Mouse (Mus musculus): Measurements from ENCODE around the gene Stk40.
"Not testable (repeated sequence)": the region's sequence is repeated elsewhere in the genome, so short reads cannot be mapped to it uniquely, and the experiment has no call there.

Stk40 gene

DNA sequence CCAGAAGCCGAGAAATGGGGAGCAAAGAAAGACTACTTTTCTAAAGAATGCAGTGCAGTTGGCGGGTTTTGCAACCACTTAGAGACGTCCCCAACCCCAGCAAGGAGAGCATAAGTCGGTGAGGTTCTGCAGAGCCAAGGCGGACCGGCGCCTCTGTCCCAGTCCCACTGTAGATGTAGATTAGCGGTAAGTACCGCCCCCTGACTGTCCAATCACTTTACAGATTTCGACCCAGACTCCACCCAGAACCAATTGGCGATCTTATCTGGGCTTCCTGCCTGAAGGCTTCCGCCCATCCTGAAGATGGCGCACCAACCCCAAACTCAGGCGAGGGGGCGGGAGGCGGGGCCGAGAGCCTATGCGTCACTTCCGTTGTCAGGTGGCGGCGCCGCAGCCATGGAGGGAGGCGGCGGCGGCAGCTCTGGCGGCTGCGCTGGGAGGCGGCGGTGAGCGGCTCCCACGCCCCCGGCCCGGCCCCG lies at the start of gene Stk40:
Stk40 (plus strand) TSS at position 368 of the 479 bp plus-strand sequence.
- in situ Hi-C loops (cut with MboI), result no loop called here

DNA sequence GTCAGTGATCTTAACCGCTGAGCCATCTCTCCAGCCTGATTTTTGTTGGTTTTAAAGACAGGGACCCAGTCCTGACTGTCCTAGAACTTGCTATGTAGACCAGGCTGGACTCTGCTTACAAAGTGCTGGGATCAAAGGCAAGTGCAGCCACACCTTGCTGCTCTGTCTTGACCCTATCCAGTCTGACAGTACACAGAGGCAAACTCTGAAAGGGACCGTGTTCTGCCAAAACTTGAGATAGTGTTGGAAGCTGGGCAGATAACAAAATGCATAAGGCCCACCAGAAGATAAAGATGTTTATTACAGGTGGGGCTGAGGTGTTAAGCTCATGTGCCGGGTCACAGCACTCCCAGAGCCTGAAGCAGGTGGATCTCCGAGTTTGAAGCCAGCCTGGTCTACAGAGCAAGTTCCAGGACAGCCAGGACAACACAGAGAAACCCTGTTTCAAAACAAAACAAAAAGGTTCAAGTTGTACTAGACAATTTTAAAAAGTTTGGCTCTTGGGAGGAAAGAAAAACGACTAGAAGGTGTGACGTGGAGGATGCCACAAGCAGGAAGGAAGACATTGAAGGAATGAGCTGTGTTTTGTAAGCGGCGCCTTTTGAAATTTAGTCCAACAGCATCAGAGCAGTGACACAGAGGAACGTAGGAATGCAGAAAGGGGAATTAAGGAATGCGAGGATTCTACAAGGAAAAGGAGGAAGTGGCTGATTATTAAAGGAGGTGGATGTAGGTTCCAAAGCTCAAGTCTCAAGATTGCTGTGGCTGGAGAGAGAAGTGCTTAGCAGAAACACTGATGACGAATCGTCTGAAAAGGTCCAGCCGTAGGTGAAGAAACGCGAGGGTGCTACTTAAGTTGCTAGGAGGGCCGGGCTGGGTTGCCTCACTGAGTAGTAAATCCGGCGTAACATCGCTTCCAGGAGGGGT lies 46.3 kb upstream of the Stk40 start:
- in situ Hi-C loops (cut with MboI), result no loop called here

- in situ Hi-C loops (cut with MboI), result no loop called here
Observed at GRCm38 (mm10) chr4:126058134-126058996, 45.4 kb upstream of the Stk40 start, which contains the start of gene Oscp1. Gene Oscp1, plus strand, starts transcription at chr4:126058565.

DNA sequence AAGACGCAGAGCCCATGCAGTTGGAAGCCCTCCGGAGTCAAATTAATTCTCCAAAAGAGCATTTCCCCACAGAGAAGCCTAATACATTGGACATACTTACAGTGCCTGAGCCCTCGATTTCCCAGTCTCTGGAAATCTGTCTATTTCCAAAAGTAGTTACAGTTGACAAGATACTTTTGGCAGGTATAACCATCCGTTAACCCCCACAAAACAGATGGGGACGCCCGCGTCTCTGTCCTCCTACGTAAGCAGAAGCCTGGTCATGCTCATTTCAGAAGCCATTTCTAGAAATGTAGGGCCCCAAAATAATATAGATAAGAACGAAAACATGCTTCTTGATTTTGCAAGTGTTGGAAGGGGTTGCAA lies 44.8 kb upstream of the Stk40 start:
- in situ Hi-C loops (cut with MboI), result no loop called here

DNA sequence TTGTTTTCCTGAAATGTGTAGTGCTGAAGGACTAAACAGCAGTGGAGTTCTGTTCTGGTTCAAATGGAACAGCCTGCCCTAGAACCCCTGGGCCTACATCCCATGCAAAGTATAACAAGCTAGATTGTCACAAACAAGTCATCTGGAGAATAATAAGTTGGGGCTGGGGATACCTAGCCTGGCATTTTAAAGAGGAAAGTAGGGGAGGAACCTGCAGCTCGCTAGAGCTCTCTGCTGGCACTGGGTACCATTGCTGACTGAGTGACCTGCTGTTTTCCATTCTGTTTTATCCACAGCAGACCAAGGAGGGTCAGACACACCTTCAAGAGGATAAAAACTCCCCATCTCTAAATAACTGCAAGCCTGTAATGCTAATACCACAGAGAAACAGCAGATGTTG lies 40.9 kb upstream of the Stk40 start:
- in situ Hi-C loops (cut with MboI), result no loop called here

DNA sequence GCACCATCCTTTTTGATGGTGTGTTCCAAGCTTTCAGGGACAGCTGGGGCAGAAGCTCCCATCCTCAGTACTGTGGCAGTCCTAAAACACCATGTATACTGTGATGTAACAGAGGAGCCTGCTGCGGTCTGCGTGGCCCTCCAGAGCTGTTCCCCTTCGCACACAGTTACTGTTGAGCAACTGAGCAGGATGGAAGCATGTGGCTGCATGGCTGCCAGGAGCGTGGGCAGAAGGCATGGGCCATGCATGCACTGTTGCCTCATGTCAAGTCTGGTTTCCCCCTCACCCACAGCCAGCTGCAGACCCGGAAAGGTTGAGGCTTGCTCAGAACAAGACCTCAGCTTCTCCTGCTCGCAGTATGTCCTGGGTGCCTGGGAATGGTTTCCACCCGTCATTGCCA lies 38.5 kb upstream of the Stk40 start:
- in situ Hi-C loops (cut with MboI), result no loop called here

- in situ Hi-C loops (cut with MboI), result no loop called here
Observed at GRCm38 (mm10) chr4:126067401-126068077, 36.2 kb upstream of the Stk40 start.

GRCm38 (mm10) chr4:126068842-126069241 lies 34.9 kb upstream of the Stk40 start:
- in situ Hi-C loops (cut with MboI), result no loop called here

DNA sequence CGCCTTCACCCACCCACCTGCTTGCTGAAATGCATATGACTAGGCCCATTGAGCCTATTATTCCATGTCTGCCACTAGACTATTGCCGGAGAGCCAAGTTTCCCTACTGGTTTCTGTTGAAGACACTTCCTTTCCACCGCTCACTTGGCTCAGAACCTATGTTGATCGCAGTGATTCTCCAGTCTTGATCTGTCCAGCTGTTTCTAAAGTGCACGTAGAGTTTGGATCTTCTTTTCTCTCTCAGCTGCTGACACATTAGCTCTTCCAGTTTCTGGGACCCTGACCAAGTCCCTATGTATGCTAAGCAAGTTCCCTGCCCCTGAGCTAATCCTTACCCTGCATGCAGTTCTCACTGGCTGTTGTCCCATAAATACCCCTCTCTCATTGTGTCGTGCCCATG lies 25.9 kb upstream of the Stk40 start:
- in situ Hi-C loops (cut with MboI), result no loop called here

- in situ Hi-C loops (cut with MboI), result no loop called here
Observed at GRCm38 (mm10) chr4:126079266-126079665, 24.5 kb upstream of the Stk40 start.

GRCm38 (mm10) chr4:126081601-126082000 lies 22.2 kb upstream of the Stk40 start:
- in situ Hi-C loops (cut with MboI), result no loop called here

GRCm38 (mm10) chr4:126083021-126083420 lies 20.7 kb upstream of the Stk40 start:
- in situ Hi-C loops (cut with MboI), result no loop called here

GRCm38 (mm10) chr4:126084382-126084781 lies 19.4 kb upstream of the Stk40 start:
- in situ Hi-C loops (cut with MboI), result no loop called here

GRCm38 (mm10) chr4:126085996-126086576 lies 17.7 kb upstream of the Stk40 start:
- in situ Hi-C loops (cut with MboI), result no loop called here

DNA sequence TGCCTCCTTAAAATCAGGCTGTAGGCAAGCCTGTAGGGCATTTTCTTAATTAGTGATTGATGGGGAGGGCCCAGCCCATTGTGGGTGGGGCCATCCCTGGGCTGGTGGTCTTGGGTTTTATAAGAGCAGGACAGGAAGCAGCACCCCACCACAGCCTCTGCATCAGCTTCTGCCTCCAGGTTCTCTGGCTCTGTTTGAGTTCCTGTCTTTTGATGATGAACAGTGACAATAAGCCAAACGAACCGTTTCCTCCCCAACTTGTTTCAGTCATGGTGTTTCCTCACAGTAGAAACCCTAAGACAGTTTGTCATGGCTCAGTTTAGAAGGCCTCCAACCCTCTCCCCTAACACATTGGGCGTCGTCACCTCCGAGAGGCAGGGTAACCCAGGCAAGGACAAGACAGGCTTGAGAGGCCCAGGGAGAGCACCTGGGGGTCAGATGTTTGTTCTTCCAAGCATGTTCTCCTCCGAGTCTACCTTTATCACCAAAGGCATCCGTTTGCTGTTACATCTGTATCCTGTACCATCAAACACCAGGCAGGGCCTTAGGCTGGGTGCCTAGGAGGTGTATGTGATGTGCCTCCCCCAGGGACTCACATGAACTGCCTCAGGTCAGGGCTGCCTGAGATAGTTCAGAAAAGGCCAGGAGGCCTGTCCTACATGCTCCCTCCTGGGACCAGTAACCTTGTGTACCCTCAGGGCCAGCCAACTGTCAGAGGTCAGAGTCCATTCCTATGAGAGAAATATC lies 13.5 kb upstream of the Stk40 start:
- in situ Hi-C loops (cut with MboI), result no loop called here

GRCm38 (mm10) chr4:126090848-126091124 lies 13.0 kb upstream of the Stk40 start:
- in situ Hi-C loops (cut with MboI), result no loop called here

DNA sequence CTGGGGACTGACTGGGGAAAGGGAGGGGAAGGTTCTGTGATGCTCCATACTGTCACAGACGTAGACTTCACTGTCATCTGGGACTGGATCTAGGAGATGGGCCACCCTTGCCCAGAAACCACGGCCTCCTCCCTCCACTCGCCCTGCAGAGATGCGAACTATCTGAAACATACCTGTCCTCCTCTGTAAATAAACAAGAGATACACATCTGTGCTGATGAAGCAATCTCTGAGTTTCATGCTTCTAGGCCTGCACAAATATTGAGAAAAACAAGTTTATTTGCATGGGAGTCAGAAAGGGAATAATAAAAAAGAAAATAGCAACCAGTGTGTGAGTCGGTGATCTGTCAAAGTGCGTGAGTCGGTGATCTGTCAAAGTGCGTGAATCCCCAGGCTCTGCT lies 11.9 kb upstream of the Stk40 start:
- in situ Hi-C loops (cut with MboI), result no loop called here

- in situ Hi-C loops (cut with MboI), result not testable (repeated sequence)
Observed at GRCm38 (mm10) chr4:126095622-126096430, 7.9 kb upstream of the Stk40 start.

GRCm38 (mm10) chr4:126096464-126097111 lies 7.2 kb upstream of the Stk40 start, which contains the start of gene Lsm10:
Gene Lsm10, plus strand, starts transcription at chr4:126096623.
- in situ Hi-C loops (cut with MboI), result no loop called here
